ENCODE assay signal across 9 mouse cellular contexts in genomic region chr5:33723641-33724465, GRCm38 (mm10). TPM values are rescaled to one million over a fixed set of nuclear protein-coding genes. Genes with fewer than 3 reads are reported as not detected.
DNase-seq lines count a peak whose midpoint lies in the region; ATAC-seq lines count a peak whose summit lies in the region.
"Had no signal": no experiment of that assay in that cellular context is flagged by ENCODE, and none has a peak within 500 bp of the region (broad histone marks: within the 10 kb centered on the region; RNA-seq: fewer than 3 reads in every experiment).

No protein-coding gene starts in this region.

- peaks cover 44% of the 10 kb centered on the region for H3K27me3 ChIP-seq in heart, embryonic 13.5 days (replicated peaks)
- H3K27me3 ChIP-seq in forebrain, embryonic 11.5 days (ENCODE audit: control insufficient read depth, insufficient read depth, low read length) = peaks cover 46% of the 10 kb centered on the region
- H3K27me3 ChIP-seq in kidney, embryonic 16.5 days (ENCODE audit: insufficient read depth, low read length) = peaks cover 15% of the 10 kb centered on the region
- 0 out of 2 replicates have a peak, but pooled peaks cover 9% of the 10 kb centered on the region for H3K27me3 ChIP-seq in neural tube, embryonic 12.5 days (replicated peaks)

- H3K36me3 ChIP-seq in heart, embryonic 13.5 days = no peaks in the 10 kb centered on the region
- no peaks in the 10 kb centered on the region; the same call in 1 of the 2 replicates for H3K36me3 ChIP-seq in forebrain, embryonic 11.5 days (ENCODE audit: control insufficient read depth, insufficient read depth, low read length)
- no peaks in the 10 kb centered on the region for H3K36me3 ChIP-seq in kidney, embryonic 16.5 days (ENCODE audit: insufficient read depth, low read length)
- peaks cover 12% of the 10 kb centered on the region for H3K36me3 ChIP-seq in neural tube, embryonic 12.5 days
- H3K36me3 ChIP-seq: G1E had no signal

- H3K4me3 ChIP-seq in heart, embryonic 13.5 days = peak overlapping the region; percentile 70
- peak overlapping the region; percentile 69 for H3K4me3 ChIP-seq in forebrain, embryonic 11.5 days (ENCODE audit: low read depth, low read length)
- peak overlapping the region; percentile 73 for H3K4me3 ChIP-seq in kidney, embryonic 16.5 days (ENCODE audit: low read length)
- H3K4me3 ChIP-seq in neural tube, embryonic 12.5 days = peak overlapping the region; percentile 78

- intact Hi-C loops in heart, postnatal 25 days (cut with DNase I) = no loop called here

- no peak overlapping the region for H3K27ac ChIP-seq in heart, embryonic 13.5 days (replicated peaks)
- peak overlapping the region; percentile 75; the same call in 1 of the 2 replicates for H3K27ac ChIP-seq in forebrain, embryonic 11.5 days (ENCODE audit: low read depth, low read length)
- peak overlapping the region; percentile 74 for H3K27ac ChIP-seq in kidney, embryonic 16.5 days (ENCODE audit: low read length)
- H3K27ac ChIP-seq in neural tube, embryonic 12.5 days = peak overlapping the region; percentile 57; the same call in 1 of the 2 replicates

- no peak for DNase-seq in heart, postnatal 25 days (ENCODE audit: low spot score)
- no peak for DNase-seq in forebrain, embryonic 11.5 days (ENCODE audit: low spot score)
- no peak for DNase-seq in right cerebral cortex, postnatal 36 days (ENCODE audit: low spot score in 2 of 2)
- DNase-seq in layer of hippocampus, postnatal 36 days = no peak
- no peak for DNase-seq in cerebellum, postnatal 36 days

- H3K9me3 ChIP-seq in heart, embryonic 13.5 days = no peaks in the 10 kb centered on the region
- H3K9me3 ChIP-seq in forebrain, embryonic 11.5 days (ENCODE audit: control insufficient read depth, low read length) = no peaks in the 10 kb centered on the region
- H3K9me3 ChIP-seq in kidney, embryonic 16.5 days (ENCODE audit: low read length) = no peaks in the 10 kb centered on the region
- H3K9me3 ChIP-seq in neural tube, embryonic 12.5 days = no peaks in the 10 kb centered on the region

- H3K4me2 ChIP-seq in heart, embryonic 13.5 days = peak overlapping the region; percentile 100
- peak overlapping the region; percentile 84 for H3K4me2 ChIP-seq in forebrain, embryonic 11.5 days (ENCODE audit: low read depth, low read length, severe bottlenecking)
- peak overlapping the region; percentile 91 for H3K4me2 ChIP-seq in kidney, embryonic 16.5 days (replicated peaks; ENCODE audit: low read depth, low read length)
- H3K4me2 ChIP-seq in neural tube, embryonic 12.5 days (replicated peaks) = peak overlapping the region; percentile 96

- no peak for ATAC-seq in heart, embryonic 13.5 days (ENCODE audit: extremely low read depth, insufficient number of reproducible peaks, low FRiP score, low TSS enrichment)
- ATAC-seq in forebrain, embryonic 11.5 days (replicated peaks; ENCODE audit: low FRiP score) = peak; percentile 43
- ATAC-seq in kidney, embryonic 16.5 days (ENCODE audit: low FRiP score, low TSS enrichment) = peak; percentile 24
- peak; percentile 35 for ATAC-seq in neural tube, embryonic 12.5 days (ENCODE audit: low FRiP score, low read depth)

- WGBS in heart, embryonic 13.5 days = 16% methylated on average over 36 of the region's 36 CpGs
- WGBS in forebrain, embryonic 11.5 days = 2% methylated on average over 36 of the region's 36 CpGs
- 6% methylated on average over 36 of the region's 36 CpGs for WGBS in kidney, embryonic 16.5 days
- WGBS in neural tube, embryonic 12.5 days = 1% methylated on average over 36 of the region's 36 CpGs

- H3K4me1 ChIP-seq in heart, embryonic 13.5 days = peaks cover 36% of the 10 kb centered on the region
- H3K4me1 ChIP-seq in forebrain, embryonic 11.5 days (replicated peaks; ENCODE audit: control insufficient read depth, insufficient read depth, low read length) = peaks cover 26% of the 10 kb centered on the region
- H3K4me1 ChIP-seq in kidney, embryonic 16.5 days (ENCODE audit: insufficient read depth, low read length) = peaks cover 33% of the 10 kb centered on the region
- H3K4me1 ChIP-seq in neural tube, embryonic 12.5 days = peaks cover 51% of the 10 kb centered on the region

- H3K9ac ChIP-seq in heart, embryonic 13.5 days = peak overlapping the region; percentile 86
- H3K9ac ChIP-seq in forebrain, embryonic 11.5 days (ENCODE audit: low read length) = peak overlapping the region; percentile 93
- peak overlapping the region; percentile 80 for H3K9ac ChIP-seq in kidney, embryonic 16.5 days (replicated peaks; ENCODE audit: low read length)
- peak overlapping the region; percentile 81 for H3K9ac ChIP-seq in neural tube, embryonic 12.5 days

RNA-seq across cellular contexts. Expression of gene Fgfr3, which starts 2.4 kb away (rescaled TPM):
- polyA plus RNA-seq in heart, embryonic 13.5 days (2015; fragmentation: Nextera tagmentation; extraction: Ambion mirVana) = 4.1 and 4.3 TPM in 2 replicates
- total RNA-seq in heart, postnatal 25 days (2021) = 10 to 100 TPM in 1 of 2 experiments, 1 to 10 TPM in 1; 4.9 to 10.8 TPM
- polyA plus RNA-seq in forebrain, embryonic 11.5 days (2014; fragmentation: Nextera tagmentation; extraction: Ambion mirVana) = 100 and 105 TPM in 2 replicates
- 19.1 and 21.9 TPM in 2 replicates for polyA plus RNA-seq in kidney, embryonic 16.5 days (2015; fragmentation: Nextera tagmentation; extraction: Ambion mirVana)
- 58.5 and 62.5 TPM in 2 replicates for polyA plus RNA-seq in neural tube, embryonic 12.5 days (2016; fragmentation: Nextera tagmentation; extraction: Ambion mirVana)
- 100 to 1,000 TPM; 116 to 133 TPM for total RNA-seq in layer of hippocampus, postnatal 36 days (2021)

RNA-seq across cellular contexts. Expression of gene Letm1, which starts 58.8 kb away (rescaled TPM):
- 40.9 and 43.5 TPM in 2 replicates for polyA plus RNA-seq in heart, embryonic 13.5 days (2015; fragmentation: Nextera tagmentation; extraction: Ambion mirVana)
- 100 to 1,000 TPM; 152 to 161 TPM for total RNA-seq in heart, postnatal 25 days (2021)
- 59.7 and 63.9 TPM in 2 replicates for polyA plus RNA-seq in forebrain, embryonic 11.5 days (2014; fragmentation: Nextera tagmentation; extraction: Ambion mirVana)
- 47.0 and 49.5 TPM in 2 replicates for polyA plus RNA-seq in kidney, embryonic 16.5 days (2015; fragmentation: Nextera tagmentation; extraction: Ambion mirVana)
- polyA plus RNA-seq in neural tube, embryonic 12.5 days (2016; fragmentation: Nextera tagmentation; extraction: Ambion mirVana) = 57.2 and 63.6 TPM in 2 replicates
- total RNA-seq in layer of hippocampus, postnatal 36 days (2021) = 10 to 100 TPM; 94.3 to 95.3 TPM
